Mouse (Mus musculus): ENCODE data around the gene Rarb.

- TF ChIP-seq EP300 (IDR thresholded peaks at IDR 0.05; ENCODE audit: insufficient read depth, low read depth, low read length) (no peak), CTCF (IDR thresholded peaks at IDR 0.05; ENCODE audit: low read depth, low read length) (no peak), POLR2A (IDR thresholded peaks at IDR 0.05; ENCODE audit: insufficient read depth, low read length) (no peak)
Observed at GRCm38 (mm10) chr14:16552293-16552692, 266.7 kb downstream of the Rarb start.
